Mouse (Mus musculus) gastrocnemius, postnatal 4 days (tissue): ENCODE data around the gene Ppa1. TPM values are rescaled to one million over a fixed set of nuclear protein-coding genes. Genes with fewer than 3 reads are reported as not detected.

ENCODE experiments used
- total RNA-seq, 2 experiments: library from RNA; stranded (reverse); gene quantifications; 2 replicates each; pipeline ENCODE4 v1.2.3; 2021

Ppa1 gene
- total RNA-seq, 2 experiments from 2014 or later, result 37.8 to 40.4 TPM

Other genes with a start within 250 kb of the Ppa1 start
- gene Nodal, start 230.6 kb upstream of the Ppa1 start, total RNA-seq, result under 1 TPM in 1 of 2 experiments, not detected in 1; 0.25 TPM
- gene Eif4ebp2, start 195.9 kb upstream of the Ppa1 start, total RNA-seq, result 100 to 1,000 TPM; 123 to 124 TPM
- 10 to 100 TPM; 41.8 to 44.1 TPM for gene Lrrc20, start 172.8 kb upstream of the Ppa1 start, total RNA-seq
- under 1 TPM in 1 of 2 experiments, not detected in 1; 0.07 TPM for gene Npffr1, start 53.1 kb upstream of the Ppa1 start, total RNA-seq
- gene Sar1a, start 31.7 kb downstream of the Ppa1 start, total RNA-seq, result 100 to 1,000 TPM; 179 to 184 TPM
- 10 to 100 TPM; 23.0 to 24.4 TPM for gene Tysnd1, start 47.0 kb downstream of the Ppa1 start, total RNA-seq
- gene Aifm2, start 66.7 kb downstream of the Ppa1 start, total RNA-seq, result 10 to 100 TPM; 18.9 to 22.9 TPM
- 10 to 100 TPM; 14.3 to 14.6 TPM for gene H2afy2, start 135.6 kb downstream of the Ppa1 start, total RNA-seq